Mouse (Mus musculus) bone marrow, adult 2 months (tissue): ENCODE measurements around the gene Pias4. TPM values are rescaled to one million over a fixed set of nuclear protein-coding genes. Genes with fewer than 3 reads are reported as not detected.
"Not testable (repeated sequence)": the region's sequence is repeated elsewhere in the genome, so short reads cannot be mapped to it uniquely, and the experiment has no call there.

Experiments
- H3K27ac ChIP-seq: fragments of 200-500 bp; 2 replicates; pipeline ENCODE4 v1.5.1; 2012; ENCODE audit warnings: low read depth, mild to moderate bottlenecking, control low read depth, inconsistent platforms, low read length; ENCODE audit not compliant: control insufficient read depth, poor library complexity, insufficient read depth
- H3K4me1 ChIP-seq: fragments of 200-500 bp; 2 replicates; pipeline ENCODE4 v1.6.1; 2011; ENCODE audit warnings: low read length; ENCODE audit not compliant: control insufficient read depth, insufficient read depth
- H3K4me3 ChIP-seq: fragments of 200-500 bp; replicated peaks from 2 replicates; pipeline ENCODE3; 2011; ENCODE audit warnings: mild to moderate bottlenecking, low read depth, low read length, control low read depth; ENCODE audit not compliant: control insufficient read depth
- CTCF ChIP-seq: fragments of 200-500 bp; IDR thresholded peaks from 2 replicates; pipeline ENCODE4 v1.5.1; 2011; ENCODE audit warnings: low read length, control low read depth; ENCODE audit not compliant: control insufficient read depth, insufficient read depth
- POLR2A ChIP-seq: fragments of 200-500 bp; IDR thresholded peaks from 2 replicates; pipeline ENCODE4 v1.6.1; 2011; ENCODE audit warnings: low read depth, mild to moderate bottlenecking, control low read depth, low read length, borderline replicate concordance; ENCODE audit not compliant: control insufficient read depth
- WGBS: fragments of 180-500 bp; shearing (Covaris S2); methylation state at CpG from one replicate; pipeline ENCODE4 v1.1.7; 2018; 5-methylcytosine and 5-hydroxymethylcytosine counted together
- polyA plus RNA-seq: library from polyadenylated mRNA; stranded (reverse); fragments of >200 nt; gene quantifications from 2 replicates; pipeline ENCODE4 v1.2.4, GENCODE M21; 2011; ENCODE audit warnings: low replicate concordance; ENCODE audit not compliant: missing spikeins, insufficient read depth, insufficient read length

The Pias4 gene
- polyA plus RNA-seq, 1 experiment = 29.0 TPM

DNA sequence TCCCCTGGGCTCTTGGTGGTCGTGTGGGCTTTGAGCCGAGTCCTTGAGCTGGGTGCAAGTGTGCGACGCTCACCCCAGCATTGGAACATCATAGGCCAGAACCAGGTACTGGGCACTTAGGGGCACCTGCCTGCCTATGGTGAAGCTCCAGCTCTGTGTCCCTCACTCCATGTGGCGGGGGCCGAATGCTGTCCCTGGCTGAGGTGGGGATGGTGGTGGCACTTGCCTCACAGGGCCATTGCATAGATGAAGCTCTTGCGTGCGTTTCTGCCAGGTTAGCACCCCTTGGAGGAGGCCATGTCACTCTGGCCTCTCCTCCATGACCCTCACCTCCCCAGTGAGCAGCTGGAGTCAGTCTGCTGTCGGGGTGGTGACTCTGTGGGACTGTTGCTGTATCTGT lies 19.4 kb upstream of the Pias4 start:
- no peak for TF ChIP-seq CTCF
- no peak; the same call in 1 of the 2 replicates for TF ChIP-seq POLR2A
- no peak overlapping the region for H3K27ac ChIP-seq
- 85% methylated on average over 9 of the region's 9 CpGs for WGBS
- no peak overlapping the region for H3K4me3 ChIP-seq
- H3K4me1 ChIP-seq = peaks cover 5% of the 10 kb centered on the region

DNA sequence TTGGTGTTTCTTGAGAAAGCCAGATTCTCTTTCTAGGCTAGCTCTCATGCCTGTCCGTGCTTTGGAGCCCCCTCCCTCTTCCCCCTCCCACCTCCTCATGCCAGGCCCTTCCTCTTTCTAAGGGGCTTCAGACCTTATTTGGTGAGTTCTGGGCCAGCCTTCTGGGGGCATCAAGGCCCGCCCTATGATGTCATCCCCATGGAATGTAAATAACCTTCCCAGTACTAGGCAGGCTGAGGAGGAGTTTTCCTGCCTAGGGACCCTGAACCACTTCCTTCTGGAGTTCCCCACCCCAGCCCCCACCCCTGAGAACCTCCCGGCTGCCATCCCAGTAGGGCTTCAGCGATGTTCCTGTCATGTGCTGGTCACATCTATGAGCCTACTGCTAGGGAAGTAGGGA lies 17.0 kb upstream of the Pias4 start:
- Histone ChIP-seq H3K27ac (no peak overlapping the region), H3K4me3 (no peak overlapping the region), H3K4me1 (peaks cover 2% of the 10 kb centered on the region; the same call in 1 of the 2 replicates)
- TF ChIP-seq CTCF (no peak), POLR2A (no peak)
- 83% methylated on average over 4 of the region's 4 CpGs for WGBS

DNA sequence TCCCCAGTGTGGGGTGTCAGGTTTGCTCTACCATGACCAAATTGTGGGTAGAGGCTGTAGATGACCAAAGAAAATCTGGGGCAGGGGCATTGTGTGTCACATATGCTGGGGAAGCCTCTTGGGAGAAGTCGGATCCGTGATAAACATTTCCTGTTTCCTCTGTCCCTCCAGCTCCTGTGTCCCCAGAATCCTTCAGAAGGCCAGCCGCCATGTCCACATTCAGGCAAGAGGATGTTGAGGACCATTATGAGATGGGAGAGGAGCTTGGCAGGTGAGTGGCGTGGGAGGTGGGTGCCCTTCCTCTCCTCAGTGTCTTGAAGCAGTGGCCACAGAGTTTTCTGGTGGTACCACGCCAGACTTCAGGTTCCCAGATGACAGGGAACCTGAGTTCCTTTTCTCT lies 16.1 kb upstream of the Pias4 start, which contains the start of gene 4930442H23Rik:
Gene 4930442H23Rik, minus strand, starts transcription at position 45 of the 400 bp plus-strand sequence.
- WGBS = 83% methylated on average over 5 of the region's 5 CpGs
- Histone ChIP-seq H3K27ac (peak within 1 kb of the TSS; percentile 82), H3K4me3 (peak within 1 kb of the TSS; percentile 84), H3K4me1 (peaks cover 2% of the 10 kb centered on the region; the same call in 1 of the 2 replicates)
- no peak for TF ChIP-seq CTCF
- TF ChIP-seq POLR2A = no peak

DNA sequence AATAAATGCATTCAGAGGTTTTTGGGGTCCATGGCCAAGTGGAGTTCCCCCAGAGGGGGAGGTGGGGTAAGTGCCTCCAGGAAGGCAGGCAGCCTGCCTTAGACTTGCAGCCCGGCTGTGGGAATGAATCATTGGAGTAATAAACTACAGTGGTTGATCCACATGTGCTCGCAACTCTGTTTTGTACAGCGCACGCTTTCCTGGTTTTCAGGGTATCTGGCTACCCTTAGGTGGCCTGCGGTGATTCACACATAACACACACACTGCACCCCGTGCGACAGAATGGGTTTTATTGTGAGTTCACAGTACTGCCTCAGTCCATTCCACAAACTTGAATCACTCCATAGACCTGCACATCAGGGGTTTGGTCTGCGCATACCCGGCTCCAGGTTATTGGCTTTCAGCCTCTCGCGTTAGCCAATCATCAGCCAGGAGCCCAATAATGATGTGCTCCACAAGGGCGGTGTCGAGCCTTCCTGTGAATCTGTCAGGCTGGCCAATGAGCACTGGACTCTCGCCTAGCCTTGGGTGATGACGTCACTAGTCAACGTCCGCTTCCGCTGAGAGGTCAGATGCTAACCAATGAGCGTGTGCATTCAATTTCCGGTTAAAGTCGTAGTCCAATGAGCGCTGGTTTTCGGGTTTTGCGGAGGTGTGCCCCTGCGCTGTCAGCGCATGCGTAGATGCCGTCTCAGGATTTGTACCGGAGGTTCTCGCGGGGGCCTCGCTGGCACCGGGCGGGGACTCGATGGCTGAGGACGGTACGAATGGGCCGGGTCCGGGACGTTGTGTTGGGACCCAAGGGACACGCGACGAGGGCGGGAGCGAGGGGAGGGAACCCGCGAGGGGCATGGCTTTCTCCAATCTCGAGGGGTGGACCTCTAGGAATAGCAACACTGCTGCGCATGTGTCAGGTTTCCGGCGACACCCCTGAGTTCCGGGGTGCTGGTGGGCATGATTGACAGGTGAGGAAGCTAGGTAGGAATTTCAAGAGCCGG lies 14.9 kb upstream of the Pias4 start, which contains the start of gene Dapk3:
Gene Dapk3, plus strand, starts transcription at position 670 of the 998 bp plus-strand sequence.
- peak within 1 kb of the TSS; percentile 84 for H3K4me3 ChIP-seq
- WGBS = 9% methylated on average over 53 of the region's 53 CpGs
- peak; percentile 65; the same call in 1 of the 2 replicates for TF ChIP-seq POLR2A
- TF ChIP-seq CTCF = no peak
- H3K27ac ChIP-seq = peak within 1 kb of the TSS; percentile 82
- peaks cover 4% of the 10 kb centered on the region; the same call in 1 of the 2 replicates for H3K4me1 ChIP-seq

DNA sequence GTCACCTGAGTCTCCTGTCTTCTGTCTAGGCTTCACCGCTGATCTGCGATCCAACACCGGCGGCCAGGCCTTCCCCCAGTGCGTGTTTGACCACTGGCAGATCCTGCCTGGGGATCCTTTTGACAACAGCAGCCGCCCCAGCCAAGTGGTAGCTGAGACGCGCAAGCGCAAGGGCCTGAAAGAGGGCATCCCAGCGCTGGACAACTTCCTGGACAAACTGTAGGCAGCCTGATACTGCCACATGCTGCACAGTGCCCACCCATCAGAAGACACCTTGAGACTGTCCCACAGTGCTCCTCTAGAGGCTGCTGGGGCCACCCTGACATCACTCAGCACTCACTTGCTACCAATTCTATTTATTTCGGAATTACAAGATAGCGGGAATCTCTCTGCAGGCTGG lies 14.1 kb upstream of the Pias4 start:
- not testable (repeated sequence) for H3K4me3 ChIP-seq, H3K4me1 ChIP-seq, H3K27ac ChIP-seq
- WGBS = 87% methylated on average over 12 of the region's 12 CpGs

DNA sequence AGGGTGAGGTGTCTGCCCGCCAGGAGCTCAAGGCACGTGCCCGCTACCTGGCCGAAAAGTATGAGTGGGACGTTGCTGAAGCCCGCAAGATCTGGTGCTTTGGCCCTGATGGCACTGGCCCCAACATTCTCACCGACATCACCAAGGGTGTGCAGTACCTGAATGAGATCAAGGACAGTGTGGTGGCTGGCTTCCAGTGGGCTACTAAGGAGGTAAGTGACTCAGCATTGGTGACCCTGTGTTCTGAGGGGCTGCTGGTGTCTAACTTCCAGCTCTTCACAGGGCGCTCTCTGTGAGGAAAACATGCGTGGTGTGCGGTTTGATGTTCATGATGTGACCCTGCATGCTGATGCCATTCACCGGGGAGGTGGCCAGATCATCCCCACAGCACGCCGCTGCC lies 13.2 kb upstream of the Pias4 start:
- 94% methylated on average over 13 of the region's 13 CpGs for WGBS
- H3K4me3 ChIP-seq = no peak overlapping the region
- TF ChIP-seq POLR2A (no peak), CTCF (no peak)
- H3K4me1 ChIP-seq = peaks cover 6% of the 10 kb centered on the region; the same call in 1 of the 2 replicates
- H3K27ac ChIP-seq = no peak overlapping the region

DNA sequence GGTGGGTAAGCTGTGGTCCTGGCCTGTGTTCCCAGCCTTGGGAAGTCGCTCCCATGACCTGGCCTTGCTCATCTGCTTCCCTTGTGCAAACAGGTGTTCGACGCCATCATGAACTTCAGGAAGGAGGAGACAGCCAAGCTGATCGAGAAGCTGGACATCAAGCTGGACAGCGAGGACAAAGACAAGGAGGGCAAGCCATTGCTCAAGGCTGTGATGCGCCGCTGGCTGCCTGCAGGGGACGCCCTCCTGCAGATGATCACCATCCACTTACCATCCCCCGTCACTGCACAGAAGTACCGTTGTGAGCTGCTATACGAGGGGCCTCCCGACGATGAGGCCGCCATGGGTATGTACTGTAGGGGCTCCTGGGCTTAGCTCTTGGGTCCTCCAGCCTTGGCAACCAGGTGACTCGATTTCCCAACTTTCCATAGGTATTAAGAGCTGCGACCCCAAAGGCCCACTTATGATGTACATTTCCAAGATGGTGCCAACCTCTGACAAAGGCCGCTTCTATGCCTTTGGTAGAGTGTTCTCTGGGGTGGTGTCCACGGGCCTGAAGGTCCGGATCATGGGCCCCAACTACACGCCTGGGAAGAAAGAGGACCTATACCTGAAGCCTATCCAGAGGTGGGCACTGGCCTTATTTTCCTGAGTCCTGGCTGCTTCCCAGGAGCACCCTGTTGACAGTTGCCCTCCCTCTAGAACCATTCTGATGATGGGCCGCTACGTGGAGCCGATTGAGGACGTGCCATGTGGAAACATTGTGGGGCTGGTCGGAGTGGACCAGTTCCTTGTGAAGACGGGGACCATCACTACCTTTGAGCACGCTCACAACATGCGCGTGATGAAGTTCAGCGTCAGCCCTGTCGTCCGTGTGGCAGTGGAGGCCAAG lies 12.0 kb upstream of the Pias4 start:
- peaks cover 7% of the 10 kb centered on the region; the same call in 1 of the 2 replicates for H3K4me1 ChIP-seq
- 90% methylated on average over 32 of the region's 32 CpGs for WGBS
- TF ChIP-seq CTCF (no peak), POLR2A (0 out of 2 replicates have a peak, but pooled peaks have one; percentile 5)
- H3K27ac ChIP-seq = no peak overlapping the region
- no peak overlapping the region for H3K4me3 ChIP-seq

DNA sequence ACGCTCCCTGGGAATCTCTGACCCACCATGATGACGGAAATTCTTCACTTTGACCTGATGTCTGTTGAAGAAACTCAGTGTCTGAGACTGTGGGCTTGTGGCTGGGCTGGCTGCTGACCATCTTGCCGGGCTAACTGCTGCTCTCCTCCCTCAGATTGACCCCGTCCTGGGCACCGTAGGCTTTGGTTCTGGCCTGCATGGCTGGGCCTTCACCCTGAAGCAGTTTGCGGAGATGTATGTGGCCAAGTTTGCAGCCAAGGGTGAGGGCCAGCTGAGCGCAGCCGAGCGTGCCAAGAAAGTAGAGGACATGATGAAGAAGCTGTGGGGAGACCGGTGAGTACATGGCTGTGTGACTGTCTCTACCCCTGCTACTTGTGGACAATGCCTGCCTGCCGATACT lies 11.2 kb upstream of the Pias4 start:
- WGBS = 92% methylated on average over 11 of the region's 11 CpGs
- TF ChIP-seq CTCF = no peak
- TF ChIP-seq POLR2A = no peak
- H3K4me3 ChIP-seq = no peak overlapping the region
- H3K4me1 ChIP-seq = peaks cover 7% of the 10 kb centered on the region; the same call in 1 of the 2 replicates
- H3K27ac ChIP-seq = no peak overlapping the region
